In the genomic region with DNA sequence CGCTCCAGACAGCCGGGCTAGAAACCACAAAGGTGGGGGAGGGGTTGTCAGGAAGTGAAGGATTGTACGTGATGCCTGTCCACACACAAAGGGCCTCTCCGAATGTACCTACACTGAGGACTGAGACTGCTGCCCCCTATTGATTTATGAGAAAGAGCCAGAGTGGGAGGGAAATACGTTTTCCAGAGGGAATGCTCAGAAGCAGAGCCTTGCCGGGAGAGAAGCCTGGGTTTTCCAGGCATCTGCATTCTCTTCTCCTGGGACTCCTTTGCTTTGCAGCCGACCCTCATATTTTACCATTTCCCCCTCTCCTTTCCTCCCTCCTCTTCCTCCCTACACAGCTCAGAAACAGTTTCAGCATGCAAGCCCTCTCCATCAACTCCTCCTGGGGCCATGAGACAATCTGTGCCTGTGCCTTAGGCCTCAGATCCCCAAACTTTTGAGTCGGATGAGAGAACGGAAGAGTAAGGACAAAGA, we compare ENCODE assay signal across 9 mouse cellular contexts. TPM values are rescaled to one million over a fixed set of nuclear protein-coding genes. Genes with fewer than 3 reads are reported as not detected.
DNase-seq lines count a peak whose midpoint lies in the region; ATAC-seq lines count a peak whose summit lies in the region.
"Had no signal": no experiment of that assay in that cellular context is flagged by ENCODE, and none has a peak within 500 bp of the region (broad histone marks: within the 10 kb centered on the region; RNA-seq: fewer than 3 reads in every experiment).

No protein-coding gene starts in this region.

- H3K9ac ChIP-seq in liver, embryonic 16.5 days (ENCODE audit: low read depth, low read length), result no peak overlapping the region

- peak; percentile 0 for DNase-seq in CD4-positive, CD25-positive, alpha-beta regulatory T cell, adult 2 months (ENCODE audit: low read depth, low spot score)
- DNase-seq in thymus, postnatal 0 days (ENCODE audit: low spot score), result peak; percentile 2
- no peak for DNase-seq in thymus, postnatal 25 days
- DNase-seq in spleen, adult 18-20 months, result no peak
- no peak for DNase-seq in gastrocnemius, postnatal 10 days
- no peak for DNase-seq in spleen, postnatal 36 days (ENCODE audit: low spot score in 2 of 2)

- no peak for ATAC-seq in CD4-positive, CD25-positive, alpha-beta regulatory T cell, adult 4 months
- ATAC-seq in liver, embryonic 16.5 days (ENCODE audit: low read depth), result peak; percentile 66

- no peak overlapping the region for H3K4me3 ChIP-seq in liver, embryonic 16.5 days (ENCODE audit: low read depth, low read length)
- H3K4me3 ChIP-seq: left cerebral cortex, adult 2 months had no signal

- H3K9me3 ChIP-seq in liver, embryonic 16.5 days (replicated peaks; ENCODE audit: control insufficient read depth, low read length), result no peaks in the 10 kb centered on the region

- H3K27ac ChIP-seq in liver, embryonic 16.5 days (ENCODE audit: low read length), result peak overlapping the region; percentile 9; the same call in 1 of the 2 replicates
- H3K27ac ChIP-seq: left cerebral cortex, adult 2 months had no signal

- 18% methylated on average over 9 of the region's 9 CpGs for WGBS in liver, embryonic 16.5 days (ENCODE audit: insufficient replicate concordance)

- no peaks in the 10 kb centered on the region for H3K27me3 ChIP-seq in liver, embryonic 16.5 days (ENCODE audit: control insufficient read depth, insufficient read depth, low read depth, low read length)

- H3K4me2 ChIP-seq in liver, embryonic 16.5 days (ENCODE audit: low read depth, low read length), result peak overlapping the region; percentile 34; the same call in 1 of the 2 replicates

- H3K36me3 ChIP-seq in liver, embryonic 16.5 days (ENCODE audit: control insufficient read depth, insufficient read depth), result no peaks in the 10 kb centered on the region

- H3K4me1 ChIP-seq in liver, embryonic 16.5 days (ENCODE audit: control insufficient read depth, low read depth, low read length), result no peaks in the 10 kb centered on the region

RNA-seq across cellular contexts. Expression of a gene that starts 37.8 kb away (rescaled TPM):
- not detected for polyA plus RNA-seq in CD4-positive, CD25-positive, alpha-beta regulatory T cell, adult 4 months (2017; shearing (Covaris generic))
- polyA plus RNA-seq in thymus, postnatal 0 days (2015; fragmentation: Nextera tagmentation; extraction: Ambion mirVana), result 19.6 and 22.8 TPM in 2 replicates
- 312 and 343 TPM in 2 replicates for polyA plus RNA-seq in liver, embryonic 16.5 days (2015; fragmentation: Nextera tagmentation; extraction: Ambion mirVana)
- 100 to 1,000 TPM in 1 of 2 experiments, 10 to 100 TPM in 1; 92.2 to 118 TPM for total RNA-seq in gastrocnemius, postnatal 10 days (2021)

Comparison
In these comparisons a context has a peak if more than half of its experiments do, and no peak if none do; other contexts are left out.
1. DNase-seq: peak in CD4-positive, CD25-positive, alpha-beta regulatory T cell, adult 2 months (single experiment) and thymus, postnatal 0 days (single experiment); none in thymus, postnatal 25 days (single experiment), spleen, adult 18-20 months (0 of 2), gastrocnemius, postnatal 10 days (single experiment) and spleen, postnatal 36 days (0 of 2).
2. RNA of a gene that starts 37.8 kb away (polyA plus RNA-seq): 312 to 343 TPM in liver, embryonic 16.5 days and 19.6 to 22.8 TPM in thymus, postnatal 0 days; not detected in CD4-positive, CD25-positive, alpha-beta regulatory T cell, adult 4 months; every median in the first group is over 10 times any median in the second.